Mouse (Mus musculus): ENCODE measurements around the gene Kat7. TPM values are rescaled to one million over a fixed set of nuclear protein-coding genes. Genes with fewer than 3 reads are reported as not detected.
A peak's percentile ranks its signal among the peaks of the same experiment; 100 is the strongest.

Kat7 gene
- polyA plus RNA-seq (2012; fragmentation: generic; extraction: Trizol): 44.3 TPM
- long read RNA-seq, experiment 1, transcript Kat7-205 (15 exons, 3,560 nt): major isoform, 11 of 41 reads
- long read RNA-seq, experiment 1, partial matches to known transcripts: 3 of 41 reads
- long read RNA-seq, experiment 1, other reads (novel, unspliced or antisense): 23 of 41 reads
- long read RNA-seq, experiment 2, transcript Kat7-204 (14 exons, 3,470 nt): minor isoform, 112 of 478 reads
- long read RNA-seq, experiment 2, transcript Kat7-205 (15 exons, 3,560 nt): major isoform, 209 of 478 reads
- long read RNA-seq, experiment 2, partial matches to known transcripts: 9 of 478 reads
- long read RNA-seq, experiment 2, other reads (novel, unspliced or antisense): 147 of 478 reads

DNA sequence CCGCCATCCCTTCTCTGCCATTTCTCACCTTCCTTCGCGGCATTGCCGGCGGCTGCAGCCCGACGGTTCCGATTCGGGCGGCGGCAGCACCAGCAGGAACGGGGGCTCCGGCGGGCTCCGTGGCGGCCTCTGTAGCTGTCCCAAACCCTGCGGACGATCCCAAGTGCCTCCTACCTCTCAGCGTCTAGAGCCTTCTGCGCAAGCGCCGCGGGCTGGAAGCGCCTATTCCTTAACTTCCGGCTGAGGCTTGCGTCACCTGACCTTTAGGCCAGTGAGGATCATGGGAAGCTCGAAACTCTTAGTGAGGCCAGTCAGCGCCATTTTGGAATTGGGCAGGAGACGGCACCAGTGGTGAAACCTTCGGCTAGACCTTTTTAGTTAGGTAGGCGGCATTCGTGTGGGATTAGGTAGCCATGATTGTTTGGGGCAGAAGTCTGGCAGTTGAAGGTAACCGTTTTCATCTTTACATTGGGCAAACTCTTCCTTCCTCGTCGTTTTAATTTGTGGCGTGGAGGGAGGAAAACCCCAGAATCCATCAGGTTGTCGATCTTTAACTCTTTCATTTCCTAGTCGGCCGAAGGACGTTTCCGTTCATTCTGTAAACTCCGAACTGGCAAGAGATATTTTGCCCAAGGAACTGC, at the start of gene Kat7:
Gene Kat7, minus strand, starts transcription at position 240 of the 641 bp plus-strand sequence.
- H3K79me3 ChIP-seq (ENCODE audit: low read depth): peaks cover 41% of the 10 kb centered on the region
- peaks cover 20% of the 10 kb centered on the region for H3K36me3 ChIP-seq (ENCODE audit: control insufficient read depth, insufficient read depth)
- peak within 1 kb of the TSS; percentile 99 for H3K4me3 ChIP-seq (ENCODE audit: insufficient read depth, poor library complexity, severe bottlenecking)
- peak within 1 kb of the TSS; percentile 88 for H3ac ChIP-seq (ENCODE audit: control insufficient read depth, insufficient read length, low read depth)
- H3K27me3 ChIP-seq (ENCODE audit: control insufficient read depth, insufficient read depth, insufficient read length): no peaks in the 10 kb centered on the region
- H3K79me2 ChIP-seq (ENCODE audit: control insufficient read depth, insufficient read depth): peaks cover 57% of the 10 kb centered on the region
- TF ChIP-seq FOSL1 (IDR thresholded peaks at IDR 0.05; ENCODE audit: insufficient read depth, low read length, poor library complexity, severe bottlenecking) (no peak), USF1 (IDR thresholded peaks at IDR 0.05; ENCODE audit: low read depth) (peak; percentile 92), MYOD1 (IDR thresholded peaks at IDR 0.05; ENCODE audit: control insufficient read depth, insufficient read length, low read depth) (no peak), MYOG (IDR thresholded peaks at IDR 0.05; ENCODE audit: control insufficient read depth, extremely low read depth, insufficient read length) (no peak), MAX (IDR thresholded peaks at IDR 0.05) (peak; percentile 38), CTCF (IDR thresholded peaks at IDR 0.05; ENCODE audit: control insufficient read depth, insufficient read depth, insufficient read length) (no peak), CEBPB (IDR thresholded peaks at IDR 0.05; ENCODE audit: low read depth) (peak; percentile 68)

DNA sequence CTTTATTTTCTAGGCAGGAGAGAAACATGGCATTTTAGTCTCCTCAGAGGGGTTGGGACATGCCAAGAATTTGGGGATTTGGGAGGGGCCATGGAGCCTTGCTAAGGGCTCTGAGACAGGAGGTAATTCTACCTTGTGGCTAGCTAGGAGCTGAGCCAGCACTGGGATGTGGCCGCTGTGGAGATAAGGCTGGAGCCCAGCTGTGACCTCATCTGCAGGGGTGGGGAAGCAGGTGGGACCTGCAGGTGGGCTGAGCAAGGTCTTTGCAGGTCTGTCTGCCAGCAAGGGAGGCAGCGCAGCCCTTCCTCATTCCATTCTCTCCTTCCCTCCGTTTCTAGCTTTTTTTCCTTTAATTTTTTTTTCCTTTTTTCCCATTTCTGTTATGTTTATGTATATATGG, 48.2 kb upstream of the Kat7 start:
- no peak for TF ChIP-seq CEBPB (IDR thresholded peaks at IDR 0.05; ENCODE audit: low read depth)
- TF ChIP-seq MAX (IDR thresholded peaks at IDR 0.05): no peak
- no peak for TF ChIP-seq MYOD1 (IDR thresholded peaks at IDR 0.05; ENCODE audit: control insufficient read depth, insufficient read length, low read depth)
- no peak for TF ChIP-seq FOSL1 (IDR thresholded peaks at IDR 0.05; ENCODE audit: insufficient read depth, low read length, poor library complexity, severe bottlenecking)
- TF ChIP-seq USF1 (IDR thresholded peaks at IDR 0.05; ENCODE audit: low read depth): no peak

GRCm38 (mm10) chr11:95356469-95357273, 46.6 kb upstream of the Kat7 start:
- TF ChIP-seq CTCF (IDR thresholded peaks at IDR 0.05; ENCODE audit: control insufficient read depth, insufficient read depth, insufficient read length): no peak
- TF ChIP-seq USF1 (IDR thresholded peaks at IDR 0.05; ENCODE audit: low read depth): no peak
- TF ChIP-seq FOSL1 (IDR thresholded peaks at IDR 0.05; ENCODE audit: insufficient read depth, low read length, poor library complexity, severe bottlenecking): no peak
- TF ChIP-seq MAX (IDR thresholded peaks at IDR 0.05): no peak
- no peak for TF ChIP-seq MYOG (IDR thresholded peaks at IDR 0.05; ENCODE audit: control insufficient read depth, extremely low read depth, insufficient read length)
- no peak for TF ChIP-seq MYOD1 (IDR thresholded peaks at IDR 0.05; ENCODE audit: control insufficient read depth, insufficient read length, low read depth)
- TF ChIP-seq CEBPB (IDR thresholded peaks at IDR 0.05; ENCODE audit: low read depth): no peak
- Histone ChIP-seq H3K4me3 (ENCODE audit: insufficient read depth, poor library complexity, severe bottlenecking) (no peak overlapping the region), H3K79me2 (ENCODE audit: control insufficient read depth, insufficient read depth) (no peaks in the 10 kb centered on the region), H3K27me3 (ENCODE audit: control insufficient read depth, insufficient read depth, insufficient read length) (no peaks in the 10 kb centered on the region), H3K79me3 (ENCODE audit: low read depth) (no peaks in the 10 kb centered on the region), H3ac (ENCODE audit: control insufficient read depth, insufficient read length, low read depth) (no peak overlapping the region), H3K36me3 (ENCODE audit: control insufficient read depth, insufficient read depth) (no peaks in the 10 kb centered on the region)

More for the DNA sequence above, 48.2 kb upstream of the Kat7 start:
- no peaks in the 10 kb centered on the region for H3K79me3 ChIP-seq (ENCODE audit: low read depth)
- H3ac ChIP-seq (ENCODE audit: control insufficient read depth, insufficient read length, low read depth): no peak overlapping the region
- H3K4me3 ChIP-seq (ENCODE audit: insufficient read depth, poor library complexity, severe bottlenecking): no peak overlapping the region
- no peaks in the 10 kb centered on the region for H3K36me3 ChIP-seq (ENCODE audit: control insufficient read depth, insufficient read depth)
- H3K79me2 ChIP-seq (ENCODE audit: control insufficient read depth, insufficient read depth): no peaks in the 10 kb centered on the region
- H3K27me3 ChIP-seq (ENCODE audit: control insufficient read depth, insufficient read depth, insufficient read length): no peaks in the 10 kb centered on the region

GRCm38 (mm10) chr11:95356039-95356438, 46.0 kb upstream of the Kat7 start:
- H3K79me3 ChIP-seq (ENCODE audit: low read depth): no peaks in the 10 kb centered on the region
- no peaks in the 10 kb centered on the region for H3K36me3 ChIP-seq (ENCODE audit: control insufficient read depth, insufficient read depth)
- no peak for TF ChIP-seq CEBPB (IDR thresholded peaks at IDR 0.05; ENCODE audit: low read depth)
- TF ChIP-seq CTCF (IDR thresholded peaks at IDR 0.05; ENCODE audit: control insufficient read depth, insufficient read depth, insufficient read length): no peak
- no peak for TF ChIP-seq MYOD1 (IDR thresholded peaks at IDR 0.05; ENCODE audit: control insufficient read depth, insufficient read length, low read depth)
- no peak for TF ChIP-seq FOSL1 (IDR thresholded peaks at IDR 0.05; ENCODE audit: insufficient read depth, low read length, poor library complexity, severe bottlenecking)
- TF ChIP-seq USF1 (IDR thresholded peaks at IDR 0.05; ENCODE audit: low read depth): no peak
- TF ChIP-seq MAX (IDR thresholded peaks at IDR 0.05): no peak
- TF ChIP-seq MYOG (IDR thresholded peaks at IDR 0.05; ENCODE audit: control insufficient read depth, extremely low read depth, insufficient read length): no peak
- no peak overlapping the region for H3K4me3 ChIP-seq (ENCODE audit: insufficient read depth, poor library complexity, severe bottlenecking)
- no peak overlapping the region for H3ac ChIP-seq (ENCODE audit: control insufficient read depth, insufficient read length, low read depth)
- no peaks in the 10 kb centered on the region for H3K27me3 ChIP-seq (ENCODE audit: control insufficient read depth, insufficient read depth, insufficient read length)
- H3K79me2 ChIP-seq (ENCODE audit: control insufficient read depth, insufficient read depth): no peaks in the 10 kb centered on the region

DNA sequence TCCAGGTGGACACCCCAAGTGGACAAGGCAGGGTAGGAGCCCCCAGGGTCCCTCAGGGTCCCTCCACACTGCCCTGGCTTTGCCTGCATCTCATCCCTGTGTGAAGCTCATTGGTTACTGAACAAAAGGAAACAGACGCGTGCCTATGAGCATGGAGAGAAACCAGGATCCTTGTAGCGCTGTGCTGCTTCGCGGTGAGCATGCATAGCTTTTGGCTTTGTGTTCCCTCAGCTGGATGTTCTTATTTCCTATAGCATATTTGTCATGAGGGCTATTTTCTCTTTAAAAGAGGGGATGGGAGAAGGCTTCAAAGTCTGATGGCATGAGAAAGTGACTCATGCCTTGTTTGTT, 45.6 kb upstream of the Kat7 start:
- H3K36me3 ChIP-seq (ENCODE audit: control insufficient read depth, insufficient read depth): no peaks in the 10 kb centered on the region
- TF ChIP-seq MYOD1 (IDR thresholded peaks at IDR 0.05; ENCODE audit: control insufficient read depth, insufficient read length, low read depth) (no peak), FOSL1 (IDR thresholded peaks at IDR 0.05; ENCODE audit: insufficient read depth, low read length, poor library complexity, severe bottlenecking) (no peak), CEBPB (IDR thresholded peaks at IDR 0.05; ENCODE audit: low read depth) (no peak), USF1 (IDR thresholded peaks at IDR 0.05; ENCODE audit: low read depth) (no peak), MYOG (IDR thresholded peaks at IDR 0.05; ENCODE audit: control insufficient read depth, extremely low read depth, insufficient read length) (no peak), CTCF (IDR thresholded peaks at IDR 0.05; ENCODE audit: control insufficient read depth, insufficient read depth, insufficient read length) (no peak), MAX (IDR thresholded peaks at IDR 0.05) (no peak)
- no peaks in the 10 kb centered on the region for H3K79me3 ChIP-seq (ENCODE audit: low read depth)
- H3K27me3 ChIP-seq (ENCODE audit: control insufficient read depth, insufficient read depth, insufficient read length): no peaks in the 10 kb centered on the region
- no peak overlapping the region for H3K4me3 ChIP-seq (ENCODE audit: insufficient read depth, poor library complexity, severe bottlenecking)
- no peak overlapping the region for H3ac ChIP-seq (ENCODE audit: control insufficient read depth, insufficient read length, low read depth)
- no peaks in the 10 kb centered on the region for H3K79me2 ChIP-seq (ENCODE audit: control insufficient read depth, insufficient read depth)

Data from C2C12 (cell line).